Mouse (Mus musculus) heart, postnatal 0 days (tissue): Measurements from ENCODE around the gene Ptp4a2. TPM values are rescaled to one million over a fixed set of nuclear protein-coding genes. Genes with fewer than 3 reads are reported as not detected.

Experiments used
- ATAC-seq: fragments of 200-750 bp; cut with Nextera tagmentation; 2 replicates; pipeline ENCODE4 v1.8.0; 2017; ENCODE audit warnings: low read depth, moderate number of reproducible peaks, moderate library complexity; ENCODE audit not compliant: insufficient read depth
- DNase-seq: peaks from one replicate; pipeline ENCODE4 v3.0.0-alpha.2; 2016; ENCODE audit warnings: low spot score
- H3K27ac ChIP-seq: fragments of 300-500 bp; sonication (generic); 2 replicates; pipeline ENCODE4 v1.5.1; 2014; ENCODE audit warnings: low read depth, mild to moderate bottlenecking
- H3K27me3 ChIP-seq: fragments of 300-500 bp; sonication (generic); 2 replicates; pipeline ENCODE4 v1.6.1; 2014; ENCODE audit warnings: low read length, mixed read lengths; ENCODE audit not compliant: control insufficient read depth, insufficient read depth
- H3K36me3 ChIP-seq: fragments of 300-500 bp; sonication (generic); replicated peaks from 2 replicates; pipeline ENCODE4 v1.6.1; 2014; ENCODE audit warnings: low read length, mixed read lengths; ENCODE audit not compliant: control insufficient read depth, insufficient read depth
- H3K4me1 ChIP-seq: fragments of 300-500 bp; sonication (generic); 2 replicates; pipeline ENCODE4 v1.6.1; 2014; ENCODE audit warnings: antibody characterized with exemption; ENCODE audit not compliant: control insufficient read depth, insufficient read depth
- H3K4me2 ChIP-seq: fragments of 300-500 bp; sonication (generic); 2 replicates; pipeline ENCODE4 v1.6.1; 2014; ENCODE audit warnings: low read depth, mild to moderate bottlenecking, low read length, moderate library complexity
- H3K4me3 ChIP-seq: fragments of 300-500 bp; sonication (generic); 2 replicates; pipeline ENCODE4 v1.5.1; 2014; ENCODE audit warnings: low read depth, low read length
- H3K9ac ChIP-seq: fragments of 300-500 bp; sonication (generic); replicated peaks from 2 replicates; pipeline ENCODE4 v1.6.1; 2014; ENCODE audit warnings: low read depth, low read length, mixed read lengths
- H3K9me3 ChIP-seq: fragments of 300-500 bp; sonication (generic); replicated peaks from 2 replicates; pipeline ENCODE4 v1.6.1; 2016; ENCODE audit warnings: low read length; ENCODE audit not compliant: control insufficient read depth
- CTCF ChIP-seq: IDR thresholded peaks from 2 replicates; pipeline ENCODE4 v1.5.1; 2016; ENCODE audit warnings: antibody characterized with exemption, control low read depth, low read depth
- EP300 ChIP-seq: IDR thresholded peaks from 2 replicates; pipeline ENCODE4 v1.6.1; 2016; ENCODE audit warnings: antibody characterized with exemption, low read depth
- WGBS: fragments of 180-500 bp; shearing (Covaris S2); extraction: QIAGEN DNeasy Blood & Tissue Kit; methylation state at CpG from one replicate; pipeline ENCODE4 v1.1.7; 2014; 5-methylcytosine and 5-hydroxymethylcytosine counted together
- polyA plus RNA-seq: library from polyadenylated mRNA; unstranded; fragments of >200 nt; fragmentation: Nextera tagmentation; extraction: Ambion mirVana; gene quantifications from 2 replicates; pipeline ENCODE4 v1.2.1, GENCODE M21; 2015
- total RNA-seq: library from RNA; depleted of rRNA; stranded (reverse); fragments of >200 nt; gene quantifications from 2 replicates; pipeline ENCODE4 v1.2.3, GENCODE M21; 2014; ENCODE audit warnings: low replicate concordance

Ptp4a2 gene
- total and polyA plus RNA-seq, 2 experiments from 2014 or later: 132 to 417 TPM

GRCm38 (mm10) chr4:129819712-129820336, 8.8 kb downstream of the Ptp4a2 start:
- Histone ChIP-seq H3K27ac (peak overlapping the region; percentile 99), H3K4me2 (peak overlapping the region; percentile 83), H3K4me1 (peaks cover 50% of the 10 kb centered on the region), H3K4me3 (peak overlapping the region; percentile 95), H3K36me3 (no peaks in the 10 kb centered on the region), H3K9me3 (no peaks in the 10 kb centered on the region), H3K27me3 (no peaks in the 10 kb centered on the region), H3K9ac (peak overlapping the region; percentile 97)
- peak; percentile 89; the same call in 1 of the 2 replicates for TF ChIP-seq EP300
- TF ChIP-seq CTCF: no peak
- DNase-seq (peak; percentile 97), ATAC-seq (peak; percentile 97)
- WGBS: under 1% methylated on average over 54 of the region's 83 CpGs

DNA sequence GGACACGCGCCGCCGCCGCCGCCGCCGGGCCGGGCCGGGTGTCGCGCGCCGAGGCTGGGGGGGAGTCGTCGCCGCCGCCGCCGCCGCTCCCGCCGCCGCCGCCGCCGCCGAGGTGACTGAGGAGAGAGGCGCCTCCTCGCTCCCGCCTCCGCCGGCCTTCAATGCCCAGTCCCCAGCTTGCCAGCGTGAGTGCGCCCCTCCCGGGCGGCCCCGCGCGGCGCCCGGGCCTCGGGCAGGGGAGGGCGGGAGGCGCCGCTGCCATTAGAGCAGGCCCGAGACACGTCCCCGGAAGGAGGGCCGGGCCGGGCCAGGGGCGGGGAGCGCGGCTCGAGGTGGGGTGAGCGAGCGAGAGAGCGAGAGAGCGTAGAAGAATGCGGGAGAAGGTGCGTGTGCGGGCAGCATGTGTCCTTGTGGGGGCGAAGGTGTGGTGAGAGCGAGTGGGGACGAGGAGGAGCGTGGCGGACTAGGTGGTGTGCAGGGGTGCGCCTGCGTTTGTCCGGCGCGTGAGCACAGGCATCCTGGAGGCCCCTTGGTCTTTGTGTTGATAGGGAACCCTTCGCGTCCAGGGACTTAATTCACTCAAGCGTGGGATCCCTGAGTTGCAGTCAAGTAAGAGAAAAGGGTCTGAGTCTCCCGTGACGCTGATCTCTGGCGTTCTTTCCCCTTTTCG, 9.5 kb downstream of the Ptp4a2 start:
- Histone ChIP-seq H3K4me3 (peak overlapping the region; percentile 95), H3K9ac (peak overlapping the region; percentile 97), H3K9me3 (no peaks in the 10 kb centered on the region), H3K4me1 (peaks cover 55% of the 10 kb centered on the region), H3K36me3 (no peaks in the 10 kb centered on the region), H3K27me3 (no peaks in the 10 kb centered on the region), H3K27ac (peak overlapping the region; percentile 99), H3K4me2 (peak overlapping the region; percentile 83)
- WGBS: under 1% methylated on average over 62 of the region's 79 CpGs
- no peak for TF ChIP-seq CTCF
- no peak for TF ChIP-seq EP300
- DNase-seq: peak; percentile 66
- peak; percentile 68 for ATAC-seq

GRCm38 (mm10) chr4:129821087-129821616, 10.1 kb downstream of the Ptp4a2 start:
- ATAC-seq: no peak
- Histone ChIP-seq H3K4me1 (peaks cover 59% of the 10 kb centered on the region), H3K27me3 (no peaks in the 10 kb centered on the region), H3K9me3 (no peaks in the 10 kb centered on the region), H3K36me3 (no peaks in the 10 kb centered on the region), H3K27ac (peak overlapping the region; percentile 99), H3K4me2 (peak overlapping the region; percentile 83), H3K9ac (peak overlapping the region; percentile 97), H3K4me3 (peak overlapping the region; percentile 95)
- WGBS: under 1% methylated on average over 16 of the region's 16 CpGs
- DNase-seq: peak; percentile 56
- no peak for TF ChIP-seq CTCF
- TF ChIP-seq EP300: no peak

DNA sequence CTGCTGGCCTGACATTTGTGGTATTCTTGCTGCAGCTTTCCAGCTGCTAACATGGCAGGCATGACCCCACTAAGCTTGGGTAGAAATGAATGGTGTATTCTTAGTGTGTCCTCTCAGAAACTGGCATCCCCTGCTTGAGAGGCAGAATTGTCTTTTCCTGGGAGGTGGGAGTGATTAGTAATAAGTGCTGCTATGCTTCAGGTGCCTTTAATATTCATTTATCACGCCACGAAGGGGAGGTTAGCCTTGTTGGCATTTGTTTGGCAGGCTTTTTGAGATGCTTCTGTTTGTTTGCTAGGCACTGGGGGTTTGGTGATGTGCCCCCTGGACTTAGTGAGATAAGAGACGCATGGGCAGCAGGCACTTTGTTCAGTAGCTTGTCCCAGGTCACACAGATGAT, 11.3 kb downstream of the Ptp4a2 start:
- no peaks in the 10 kb centered on the region for H3K36me3 ChIP-seq
- no peak for TF ChIP-seq CTCF
- TF ChIP-seq EP300: no peak
- peak overlapping the region; percentile 97; the same call in 1 of the 2 replicates for H3K9ac ChIP-seq
- 19% methylated on average over 3 of the region's 3 CpGs for WGBS
- H3K4me3 ChIP-seq: peak overlapping the region; percentile 95
- H3K4me1 ChIP-seq: peaks cover 65% of the 10 kb centered on the region
- DNase-seq (no peak), ATAC-seq (no peak)
- H3K27me3 ChIP-seq: no peaks in the 10 kb centered on the region
- no peaks in the 10 kb centered on the region for H3K9me3 ChIP-seq
- peak overlapping the region; percentile 83 for H3K4me2 ChIP-seq
- 0 out of 2 replicates have a peak overlapping the region, but pooled peaks have one; percentile 11 for H3K27ac ChIP-seq

- Histone ChIP-seq H3K9me3 (no peaks in the 10 kb centered on the region), H3K9ac (no peak overlapping the region), H3K36me3 (no peaks in the 10 kb centered on the region), H3K27ac (0 out of 2 replicates have a peak overlapping the region, but pooled peaks have one; percentile 20), H3K27me3 (no peaks in the 10 kb centered on the region), H3K4me3 (no peak overlapping the region), H3K4me1 (peaks cover 65% of the 10 kb centered on the region), H3K4me2 (peak overlapping the region; percentile 83)
- DNase-seq (no peak), ATAC-seq (no peak)
- 52% methylated on average over 4 of the region's 4 CpGs for WGBS
- TF ChIP-seq EP300 (no peak), CTCF (no peak)
These were observed 12.3 kb downstream of the Ptp4a2 start for GRCm38 (mm10) chr4:129823216-129823810.
